8 mouse cellular contexts compared by ENCODE assay signal in genomic region chr10:70814354-70815131, GRCm38 (mm10).
DNase-seq lines count a peak whose midpoint lies in the region; ATAC-seq and TF ChIP-seq lines count a peak whose summit lies in the region.

No protein-coding gene starts in this region.

- no peak overlapping the region for H3K4me3 ChIP-seq in lung, embryonic 14.5 days (ENCODE audit: low read depth, low read length)
- H3K4me3 ChIP-seq in forebrain, postnatal 0 days (ENCODE audit: low read depth, low read length): no peak overlapping the region

- no peaks in the 10 kb centered on the region for H3K36me3 ChIP-seq in lung, embryonic 14.5 days (ENCODE audit: insufficient read depth)
- H3K36me3 ChIP-seq in forebrain, postnatal 0 days (ENCODE audit: insufficient read depth): no peaks in the 10 kb centered on the region

- no peak for ATAC-seq in lung, embryonic 14.5 days (ENCODE audit: insufficient read depth)
- ATAC-seq in forebrain, postnatal 0 days: peak; percentile 66

- DNase-seq in adrenal gland, adult (ENCODE audit: inconsistent age in 2 of 2, low spot score in 1 of 2): peak; percentile 20 to 65
- no peak for DNase-seq in adrenal gland, adult 2 months
- peak; percentile 75 for DNase-seq in lung, embryonic 14.5 days
- no peak for DNase-seq in lung, postnatal 25 days (ENCODE audit: low spot score)
- DNase-seq in forebrain, postnatal 0 days: peak; percentile 82
- peak; percentile 59 for DNase-seq in layer of hippocampus, adult 9-10 months (ENCODE audit: low spot score)
- no peak for DNase-seq in thymus, postnatal 25 days
- no peak for DNase-seq in thymus, adult 18-20 months

- no peaks in the 10 kb centered on the region for H3K27me3 ChIP-seq in lung, embryonic 14.5 days (ENCODE audit: insufficient read depth, low read length)
- no peaks in the 10 kb centered on the region for H3K27me3 ChIP-seq in forebrain, postnatal 0 days (ENCODE audit: insufficient read depth, low read length)

- no peak overlapping the region for H3K27ac ChIP-seq in lung, embryonic 14.5 days (ENCODE audit: low read depth)
- H3K27ac ChIP-seq in forebrain, postnatal 0 days (ENCODE audit: low read depth, low read length): no peak overlapping the region

- peak; percentile 62 for TF ChIP-seq CTCF in lung, embryonic 14.5 days (IDR thresholded peaks at IDR 0.05; ENCODE audit: low read depth)
- TF ChIP-seq CTCF in forebrain, postnatal 0 days (IDR thresholded peaks at IDR 0.05; ENCODE audit: low read depth): peak; percentile 87

- no peaks in the 10 kb centered on the region for H3K4me1 ChIP-seq in lung, embryonic 14.5 days (ENCODE audit: insufficient read depth)
- H3K4me1 ChIP-seq in forebrain, postnatal 0 days (ENCODE audit: insufficient read depth): no peaks in the 10 kb centered on the region

- H3K4me2 ChIP-seq in lung, embryonic 14.5 days: no peak overlapping the region
- no peak overlapping the region for H3K4me2 ChIP-seq in forebrain, postnatal 0 days (ENCODE audit: low read depth)

- H3K9ac ChIP-seq in lung, embryonic 14.5 days: no peak overlapping the region
- no peak overlapping the region for H3K9ac ChIP-seq in forebrain, postnatal 0 days

- WGBS in lung, embryonic 14.5 days: 63% methylated on average over 15 of the region's 15 CpGs
- 57% methylated on average over 15 of the region's 15 CpGs for WGBS in forebrain, postnatal 0 days

- H3K9me3 ChIP-seq in lung, embryonic 14.5 days (ENCODE audit: low read depth, low read length): no peaks in the 10 kb centered on the region
- H3K9me3 ChIP-seq in forebrain, postnatal 0 days (ENCODE audit: low read length): no peaks in the 10 kb centered on the region

Comparison
In these comparisons a context has a peak if more than half of its experiments do, and no peak if none do; other contexts are left out.
1. DNase-seq: peak in adrenal gland, adult (2 of 2), lung, embryonic 14.5 days (single experiment), forebrain, postnatal 0 days (single experiment) and layer of hippocampus, adult 9-10 months (single experiment); none in adrenal gland, adult 2 months (single experiment), lung, postnatal 25 days (single experiment), thymus, postnatal 25 days (single experiment) and thymus, adult 18-20 months (0 of 2).